ENCODE assay signal across 28 mouse cellular contexts in the genomic region with DNA sequence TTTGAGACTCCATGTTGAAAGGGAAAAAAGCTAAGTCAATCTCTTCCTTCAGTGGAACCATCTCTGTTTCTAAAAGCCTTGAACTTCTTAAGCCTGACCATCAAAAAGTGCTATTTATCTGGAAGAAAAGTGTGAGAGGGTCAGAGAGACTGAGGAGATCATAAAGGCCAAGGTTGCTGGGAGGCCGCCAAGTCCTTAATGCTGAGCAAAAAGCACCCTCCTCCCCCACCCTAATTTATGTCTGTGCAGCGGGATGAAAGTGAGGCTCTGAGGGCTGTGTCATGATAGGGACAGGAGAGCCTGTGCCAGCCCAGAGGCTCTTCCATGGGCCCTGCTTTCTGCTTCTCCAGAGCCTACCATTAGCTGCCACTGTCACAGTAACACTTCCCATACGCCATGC.
DNase-seq lines count a peak whose midpoint lies in the region; ATAC-seq and TF ChIP-seq lines count a peak whose summit lies in the region.
"Had no signal": no experiment of that assay in that cellular context is flagged by ENCODE, and none has a peak within 500 bp of the region (broad histone marks: within the 10 kb centered on the region; RNA-seq: fewer than 3 reads in every experiment).

No protein-coding gene starts in this region.

- H3K36me3 ChIP-seq in midbrain, embryonic 14.5 days (ENCODE audit: control insufficient read depth, insufficient read depth, low read length), result no peaks in the 10 kb centered on the region
- H3K36me3 ChIP-seq in midbrain, embryonic 13.5 days, result 0 out of 2 replicates have a peak, but pooled peaks cover 3% of the 10 kb centered on the region
- H3K36me3 ChIP-seq in lung, postnatal 0 days (ENCODE audit: insufficient read depth, low read length), result peaks cover 4% of the 10 kb centered on the region
- H3K36me3 ChIP-seq: G1E; liver, embryonic 15.5 days; midbrain, embryonic 15.5 days; neural tube, embryonic 15.5 days had no signal

- no peak for TF ChIP-seq CTCF in lung, postnatal 0 days (IDR thresholded peaks at IDR 0.05)

- no peak overlapping the region for H3K27ac ChIP-seq in midbrain, embryonic 14.5 days (replicated peaks; ENCODE audit: low read depth, low read length)
- no peak overlapping the region for H3K27ac ChIP-seq in midbrain, embryonic 13.5 days
- no peak overlapping the region for H3K27ac ChIP-seq in lung, postnatal 0 days (ENCODE audit: low read length)
- H3K27ac ChIP-seq: embryonic facial prominence, embryonic 10.5 days; embryonic facial prominence, embryonic 15.5 days; forebrain, embryonic 12.5 days; hindbrain, embryonic 12.5 days; hindbrain, postnatal 0 days; kidney, embryonic 15.5 days; limb, embryonic 12.5 days; liver, embryonic 15.5 days; midbrain, embryonic 15.5 days; neural tube, embryonic 15.5 days had no signal

- DNase-seq in kidney, postnatal 10 days, result peak; percentile 45
- no peak for DNase-seq in kidney, adult 9 months
- DNase-seq in midbrain, embryonic 14.5 days, result peak; percentile 41
- DNase-seq in adrenal gland, adult 8-10 months, result peak; percentile 82
- DNase-seq in adrenal gland, postnatal 4 days (ENCODE audit: low spot score in 2 of 2), result peak; percentile 11 to 41
- DNase-seq in lung, postnatal 0 days (ENCODE audit: low spot score), result no peak
- DNase-seq: cerebellum, adult 8-10 months; cerebellum, postnatal 25 days; gastrocnemius, postnatal 36 days; heart, adult 18-20 months; heart, postnatal 36 days; layer of hippocampus, adult 9-11 months; lung, postnatal 4 days had no signal

- no peak overlapping the region for H3K4me2 ChIP-seq in midbrain, embryonic 14.5 days (ENCODE audit: low read length)
- H3K4me2 ChIP-seq in midbrain, embryonic 13.5 days (replicated peaks), result no peak overlapping the region
- H3K4me2 ChIP-seq in lung, postnatal 0 days (replicated peaks; ENCODE audit: low read depth, low read length), result no peak overlapping the region
- H3K4me2 ChIP-seq: embryonic facial prominence, embryonic 15.5 days; forebrain, embryonic 12.5 days; heart, embryonic 11.5 days; hindbrain, embryonic 12.5 days; kidney, embryonic 15.5 days; limb, embryonic 12.5 days; liver, embryonic 15.5 days; midbrain, embryonic 15.5 days; neural tube, embryonic 15.5 days had no signal

- no peak overlapping the region for H3K9ac ChIP-seq in midbrain, embryonic 14.5 days (replicated peaks; ENCODE audit: low read length)
- H3K9ac ChIP-seq in midbrain, embryonic 13.5 days (replicated peaks), result no peak overlapping the region
- H3K9ac ChIP-seq in lung, postnatal 0 days (replicated peaks; ENCODE audit: low read depth), result no peak overlapping the region
- H3K9ac ChIP-seq: embryonic facial prominence, embryonic 15.5 days; forebrain, embryonic 12.5 days; hindbrain, embryonic 12.5 days; kidney, embryonic 15.5 days; limb, embryonic 12.5 days; liver, embryonic 15.5 days; midbrain, embryonic 15.5 days; neural tube, embryonic 15.5 days had no signal

- no peak for TF ChIP-seq EP300 in lung, postnatal 0 days (IDR thresholded peaks at IDR 0.05)

- 69% methylated on average over 3 of the region's 3 CpGs for WGBS in midbrain, embryonic 14.5 days
- 57% methylated on average over 3 of the region's 3 CpGs for WGBS in midbrain, embryonic 13.5 days
- WGBS in lung, postnatal 0 days, result 71% methylated on average over 3 of the region's 3 CpGs

- no peaks in the 10 kb centered on the region for H3K4me1 ChIP-seq in midbrain, embryonic 14.5 days (ENCODE audit: control insufficient read depth, insufficient read depth, low read length)
- 0 out of 2 replicates have a peak, but pooled peaks cover 4% of the 10 kb centered on the region for H3K4me1 ChIP-seq in midbrain, embryonic 13.5 days (replicated peaks)
- no peaks in the 10 kb centered on the region for H3K4me1 ChIP-seq in lung, postnatal 0 days (ENCODE audit: insufficient read depth, low read depth, low read length)
- H3K4me1 ChIP-seq: embryonic facial prominence, embryonic 10.5 days; embryonic facial prominence, embryonic 15.5 days; hindbrain, embryonic 12.5 days; kidney, embryonic 15.5 days; limb, embryonic 12.5 days; liver, embryonic 15.5 days; neural tube, embryonic 15.5 days had no signal

- no peaks in the 10 kb centered on the region for H3K9me3 ChIP-seq in midbrain, embryonic 14.5 days (ENCODE audit: control insufficient read depth, low read length)
- H3K9me3 ChIP-seq in midbrain, embryonic 13.5 days, result no peaks in the 10 kb centered on the region
- no peaks in the 10 kb centered on the region for H3K9me3 ChIP-seq in lung, postnatal 0 days (ENCODE audit: low read length)
- H3K9me3 ChIP-seq: embryonic facial prominence, embryonic 10.5 days; embryonic facial prominence, embryonic 15.5 days; forebrain, embryonic 12.5 days; hindbrain, embryonic 12.5 days; kidney, embryonic 15.5 days; limb, embryonic 12.5 days; liver, embryonic 15.5 days; midbrain, embryonic 15.5 days; neural tube, embryonic 15.5 days had no signal

- ATAC-seq in midbrain, embryonic 14.5 days (ENCODE audit: low FRiP score, low TSS enrichment), result no peak
- ATAC-seq in midbrain, embryonic 13.5 days, result no peak
- no peak for ATAC-seq in megakaryocyte, adult 5-6 weeks (ENCODE audit: poor library complexity, severe bottlenecking)
- no peak for ATAC-seq in lung, postnatal 0 days
- ATAC-seq: hindbrain, postnatal 0 days; intestine, embryonic 16.5 days; midbrain, embryonic 15.5 days had no signal

- H3K4me3 ChIP-seq in midbrain, embryonic 14.5 days (replicated peaks; ENCODE audit: low read depth, low read length), result no peak overlapping the region
- H3K4me3 ChIP-seq in midbrain, embryonic 13.5 days (replicated peaks), result no peak overlapping the region
- no peak overlapping the region for H3K4me3 ChIP-seq in lung, postnatal 0 days (ENCODE audit: low read depth, low read length)
- H3K4me3 ChIP-seq: embryonic facial prominence, embryonic 10.5 days; embryonic facial prominence, embryonic 15.5 days; forebrain, embryonic 12.5 days; hindbrain, embryonic 12.5 days; kidney, embryonic 15.5 days; limb, embryonic 12.5 days; liver, embryonic 15.5 days; midbrain, embryonic 15.5 days; neural tube, embryonic 15.5 days had no signal

- H3K27me3 ChIP-seq in midbrain, embryonic 14.5 days (ENCODE audit: control insufficient read depth, insufficient read depth, low read length), result no peaks in the 10 kb centered on the region
- H3K27me3 ChIP-seq in midbrain, embryonic 13.5 days, result no peaks in the 10 kb centered on the region
- no peaks in the 10 kb centered on the region for H3K27me3 ChIP-seq in lung, postnatal 0 days (replicated peaks; ENCODE audit: insufficient read depth, low read length)
- H3K27me3 ChIP-seq: embryonic facial prominence, embryonic 15.5 days; forebrain, embryonic 12.5 days; hindbrain, embryonic 12.5 days; kidney, embryonic 15.5 days; limb, embryonic 12.5 days; liver, embryonic 15.5 days; midbrain, embryonic 15.5 days; neural tube, embryonic 15.5 days had no signal

Comparison
In these comparisons a context has a peak if more than half of its experiments do, and no peak if none do; other contexts are left out.
1. DNase-seq: peak in kidney, postnatal 10 days (single experiment), midbrain, embryonic 14.5 days (single experiment), adrenal gland, adult 8-10 months (single experiment) and adrenal gland, postnatal 4 days (2 of 2); none in kidney, adult 9 months (single experiment) and lung, postnatal 0 days (single experiment).